Mouse (Mus musculus) spleen, adult 2 months (tissue): ENCODE data around the gene Prr29. TPM values are rescaled to one million over a fixed set of nuclear protein-coding genes. Genes with fewer than 3 reads are reported as not detected.

ENCODE experiments used
- DNase-seq, 2 experiments: peaks; one replicate each; pipeline versions ENCODE4 v3.0.0 to v3.0.0-alpha.2; 2012 to 2021; ENCODE audit warnings: low spot score in 2 of 2, low read depth in 1 of 2
- H3K27ac ChIP-seq: fragments of 200-500 bp; 2 replicates; pipeline ENCODE4 v1.5.1; 2012; ENCODE audit warnings: low read length, inconsistent platforms; ENCODE audit not compliant: insufficient read depth
- H3K27me3 ChIP-seq: fragments of 200-500 bp; 2 replicates; pipeline ENCODE4 v1.6.1; 2012; ENCODE audit warnings: mild to moderate bottlenecking, moderate library complexity, low read length, inconsistent platforms; ENCODE audit not compliant: control insufficient read depth, insufficient read depth
- H3K36me3 ChIP-seq: fragments of 200-500 bp; 2 replicates; pipeline ENCODE4 v1.6.1; 2012; ENCODE audit warnings: mild to moderate bottlenecking, low read length, inconsistent platforms; ENCODE audit not compliant: control insufficient read depth, insufficient read depth
- H3K4me1 ChIP-seq: fragments of 200-500 bp; 2 replicates; pipeline ENCODE4 v1.6.1; 2011; ENCODE audit warnings: inconsistent platforms; ENCODE audit not compliant: control insufficient read depth, insufficient read depth, insufficient read length
- H3K4me3 ChIP-seq: fragments of 200-500 bp; 2 replicates; pipeline ENCODE4 v1.5.1; 2011; ENCODE audit warnings: mild to moderate bottlenecking, inconsistent platforms; ENCODE audit not compliant: insufficient read depth, insufficient read length; ENCODE audit errors: extremely low read depth
- CTCF ChIP-seq: fragments of 200-500 bp; IDR thresholded peaks from 2 replicates; pipeline ENCODE4 v1.5.1; 2011; ENCODE audit warnings: mild to moderate bottlenecking, inconsistent platforms; ENCODE audit not compliant: insufficient read depth, insufficient read length, insufficient replicate concordance; ENCODE audit errors: extremely low read depth
- POLR2A ChIP-seq: fragments of 200-500 bp; IDR thresholded peaks from 2 replicates; pipeline ENCODE4 v1.6.1; 2011; ENCODE audit warnings: low read depth, low read length, inconsistent platforms
- WGBS: fragments of 180-500 bp; shearing (Covaris S2); methylation state at CpG from one replicate; pipeline ENCODE4 v1.1.7; 2018; 5-methylcytosine and 5-hydroxymethylcytosine counted together
- polyA plus RNA-seq: library from polyadenylated mRNA; depleted of rRNA; stranded (reverse); fragments of >200 nt; gene quantifications from 2 replicates; pipeline ENCODE4 v1.2.3, GENCODE M21; 2012

The Prr29 gene
- polyA plus RNA-seq, 1 experiment: 0.55 TPM

DNA sequence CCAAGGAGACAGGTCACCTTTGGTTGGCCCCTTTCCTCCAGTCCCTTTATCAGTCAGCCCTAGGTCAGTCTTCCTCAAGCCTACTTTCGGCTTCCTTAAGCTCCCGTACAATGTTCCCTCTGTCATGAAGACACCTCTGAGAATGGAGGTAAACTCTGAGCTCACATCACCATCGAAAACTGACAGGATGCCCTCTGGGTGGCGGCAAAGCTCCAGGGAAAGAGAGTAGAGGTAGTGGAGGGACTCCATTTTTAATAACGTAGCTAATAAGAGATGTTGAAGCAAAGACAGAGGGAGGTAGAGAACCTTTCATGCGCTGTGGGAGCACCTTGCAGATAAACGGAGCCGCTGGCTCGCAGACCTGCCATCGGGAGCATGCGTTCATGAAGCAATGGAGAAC is 15.7 kb downstream of the Prr29 start:
- TF ChIP-seq POLR2A: no peak
- no peak for TF ChIP-seq CTCF
- 89% methylated on average over 11 of the region's 11 CpGs for WGBS
- H3K36me3 ChIP-seq: peaks cover 47% of the 10 kb centered on the region
- no peaks in the 10 kb centered on the region for H3K27me3 ChIP-seq
- no peak for DNase-seq
- H3K4me3 ChIP-seq: no peak overlapping the region
- no peak overlapping the region for H3K27ac ChIP-seq
- H3K4me1 ChIP-seq: no peaks in the 10 kb centered on the region

DNA sequence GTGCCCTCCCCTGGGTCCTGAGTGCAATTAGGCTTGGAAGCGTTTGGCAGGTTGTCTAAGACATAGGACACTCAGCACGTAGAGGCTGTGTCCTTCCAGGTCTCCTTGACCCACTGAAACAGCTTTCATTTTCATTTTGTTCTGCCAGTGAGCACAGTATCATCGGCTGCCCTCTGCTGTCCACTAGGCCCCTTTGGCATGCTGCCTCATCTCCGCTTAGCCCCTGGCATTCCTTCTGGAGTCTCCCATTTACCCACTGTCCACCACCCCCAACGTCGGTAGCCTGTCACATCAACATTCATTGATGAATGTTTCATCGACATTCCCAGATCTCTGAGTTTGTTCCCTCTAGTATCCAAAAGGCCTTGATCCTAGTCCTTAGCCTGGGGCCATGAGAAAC is 16.6 kb downstream of the Prr29 start:
- Histone ChIP-seq H3K27ac (peak overlapping the region; percentile 41; the same call in 1 of the 2 replicates), H3K4me3 (no peak overlapping the region), H3K36me3 (peaks cover 41% of the 10 kb centered on the region), H3K27me3 (no peaks in the 10 kb centered on the region), H3K4me1 (0 out of 2 replicates have a peak, but pooled peaks cover 3% of the 10 kb centered on the region)
- TF ChIP-seq CTCF (no peak), POLR2A (no peak)
- DNase-seq: no peak
- 64% methylated on average over 7 of the region's 7 CpGs for WGBS

DNA sequence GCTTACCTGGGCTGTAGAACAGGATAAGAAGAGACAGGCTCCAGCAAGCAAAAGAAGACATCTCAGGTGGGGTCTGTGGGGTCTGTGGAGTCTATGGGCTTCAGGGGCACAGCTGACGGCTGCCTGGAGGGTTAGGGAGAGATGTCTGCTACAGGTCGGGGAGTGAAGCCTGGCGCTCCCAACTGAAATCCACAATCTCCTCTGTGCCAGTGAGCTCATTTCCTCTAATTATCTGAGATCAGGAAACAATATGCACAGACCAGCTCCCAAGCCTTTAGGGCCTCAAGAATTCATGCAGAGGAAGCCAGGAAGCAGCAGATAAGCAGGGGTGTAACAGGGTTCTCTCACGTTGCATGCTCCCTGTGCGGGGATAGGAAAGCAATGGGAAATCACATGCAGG is 17.2 kb downstream of the Prr29 start:
- Histone ChIP-seq H3K27ac (peak overlapping the region; percentile 41; the same call in 1 of the 2 replicates), H3K27me3 (no peaks in the 10 kb centered on the region), H3K36me3 (peaks cover 35% of the 10 kb centered on the region), H3K4me1 (0 out of 2 replicates have a peak, but pooled peaks cover 3% of the 10 kb centered on the region), H3K4me3 (no peak overlapping the region)
- no peak for DNase-seq
- 61% methylated on average over 5 of the region's 5 CpGs for WGBS
- TF ChIP-seq POLR2A (no peak), CTCF (no peak)

DNA sequence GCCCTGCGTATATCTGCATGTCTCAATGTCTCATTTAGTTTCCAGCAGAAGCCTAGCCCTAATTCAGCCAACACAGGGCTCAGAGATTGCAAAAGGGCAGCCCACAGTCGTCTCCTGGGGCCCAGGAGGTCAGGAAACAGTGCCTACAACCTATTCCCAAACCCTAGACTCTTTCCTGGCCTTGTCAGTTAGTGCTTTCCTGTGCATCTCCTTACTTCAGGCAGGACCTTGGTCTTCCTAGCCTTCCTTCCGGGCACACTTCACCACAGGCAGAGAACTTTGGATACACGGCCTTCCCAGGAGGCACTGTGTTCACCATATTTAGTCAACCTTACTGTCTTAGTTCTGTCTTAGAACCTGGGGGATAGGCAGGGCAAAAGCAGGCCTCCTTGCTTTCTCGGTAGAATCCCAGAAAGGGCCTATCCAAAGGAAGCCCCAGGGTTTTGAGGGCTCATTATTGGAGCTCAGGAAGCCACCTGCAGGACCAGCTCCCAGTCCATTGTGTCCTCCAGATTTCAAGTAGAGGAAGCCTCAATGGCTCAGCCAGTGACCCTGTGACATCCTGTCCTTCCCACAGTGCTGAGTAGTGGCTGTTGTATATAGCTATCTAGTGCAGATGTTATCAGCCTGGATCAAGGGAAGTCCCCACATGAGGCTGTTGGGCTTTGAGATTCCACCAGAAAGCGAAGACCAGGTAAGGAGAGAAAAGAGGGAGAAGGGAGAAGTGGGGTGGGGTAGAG is 17.9 kb downstream of the Prr29 start:
- TF ChIP-seq POLR2A (no peak), CTCF (no peak)
- no peak overlapping the region; the same call in none of the 2 replicates for H3K27ac ChIP-seq
- no peak for DNase-seq
- H3K36me3 ChIP-seq: peaks cover 28% of the 10 kb centered on the region
- peaks cover 5% of the 10 kb centered on the region; the same call in 1 of the 2 replicates for H3K4me1 ChIP-seq
- no peak overlapping the region for H3K4me3 ChIP-seq
- WGBS: 79% methylated on average over 6 of the region's 6 CpGs
- H3K27me3 ChIP-seq: no peaks in the 10 kb centered on the region

DNA sequence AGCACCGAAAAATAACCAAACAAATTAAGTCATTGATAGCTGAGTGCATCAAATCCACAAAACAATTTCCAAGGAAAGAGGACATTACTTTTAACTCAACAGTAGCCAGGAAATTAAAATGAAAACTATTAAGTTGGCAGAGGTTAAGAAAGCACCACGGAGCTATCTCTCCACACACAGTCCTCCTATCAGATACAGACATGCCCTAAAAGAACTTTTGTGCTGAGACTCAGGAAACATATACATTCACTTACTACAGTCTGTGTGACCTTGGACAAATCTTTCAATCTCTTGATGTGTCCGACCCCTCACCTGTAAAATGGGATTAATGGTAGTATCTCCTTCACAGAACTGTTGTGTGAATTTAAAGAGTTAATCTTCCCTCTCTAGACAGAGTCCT is 21.1 kb downstream of the Prr29 start:
- Histone ChIP-seq H3K4me3 (no peak overlapping the region), H3K27ac (peak overlapping the region; percentile 99; the same call in 1 of the 2 replicates), H3K27me3 (no peaks in the 10 kb centered on the region), H3K36me3 (peaks cover 11% of the 10 kb centered on the region), H3K4me1 (peaks cover 12% of the 10 kb centered on the region; the same call in 1 of the 2 replicates)
- no peak for DNase-seq
- TF ChIP-seq CTCF (no peak), POLR2A (no peak)
- WGBS: 73% methylated on average over 3 of the region's 3 CpGs

DNA sequence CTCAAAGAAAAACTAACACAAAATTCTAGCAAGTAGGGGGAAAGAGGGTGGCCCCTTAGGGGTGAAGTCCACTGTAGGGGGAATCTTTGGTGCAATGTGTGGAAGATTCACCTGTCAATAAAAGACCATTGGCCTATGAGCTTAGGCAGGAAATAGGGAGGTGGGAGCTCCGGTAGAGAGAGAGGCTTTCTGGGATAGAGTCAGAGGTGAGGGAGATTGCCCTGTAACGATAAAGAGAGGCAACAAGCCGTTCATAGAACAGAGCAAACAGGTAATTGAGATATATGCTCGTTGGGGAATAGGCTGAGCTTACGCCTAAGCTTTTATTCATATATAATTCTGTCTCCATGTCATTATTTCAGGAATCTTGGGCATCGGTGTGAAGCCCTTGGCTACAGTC is 21.7 kb downstream of the Prr29 start:
- TF ChIP-seq CTCF: no peak
- no peak; the same call in 1 of the 2 replicates for TF ChIP-seq POLR2A
- peak overlapping the region; percentile 69 for H3K4me3 ChIP-seq
- peak in 1 of 2 experiments; percentile 33 for DNase-seq
- H3K36me3 ChIP-seq: peaks cover 6% of the 10 kb centered on the region; the same call in 1 of the 2 replicates
- WGBS: 15% methylated on average over 6 of the region's 6 CpGs
- peaks cover 14% of the 10 kb centered on the region; the same call in 1 of the 2 replicates for H3K4me1 ChIP-seq
- no peaks in the 10 kb centered on the region for H3K27me3 ChIP-seq
- peak overlapping the region; percentile 99 for H3K27ac ChIP-seq

DNA sequence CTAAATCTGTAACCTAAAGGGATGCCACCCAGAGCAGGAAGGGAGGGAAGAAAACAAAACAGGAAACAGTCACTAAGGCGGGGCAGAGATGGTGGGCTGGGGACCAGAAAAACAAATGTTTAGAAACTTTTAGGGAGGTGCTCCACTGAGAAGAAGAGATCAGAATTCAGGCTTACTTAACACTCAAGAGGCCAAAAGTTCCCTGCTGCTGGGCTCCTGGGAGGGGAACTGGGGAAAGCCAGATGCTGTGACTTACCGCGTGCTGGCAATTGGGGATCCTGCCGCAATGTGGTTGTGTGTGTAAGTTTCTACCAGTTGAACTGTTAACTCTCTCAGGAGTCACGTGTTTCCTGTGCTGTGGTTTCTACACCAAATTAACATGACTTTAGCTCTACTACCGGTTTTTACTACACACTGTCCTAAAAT is 22.5 kb downstream of the Prr29 start, which contains the start of gene Icam2:
Gene Icam2, minus strand, starts transcription at position 285 of the 426 bp plus-strand sequence.
- H3K36me3 ChIP-seq: no peaks in the 10 kb centered on the region
- H3K27ac ChIP-seq: peak within 1 kb of the TSS; percentile 99
- no peaks in the 10 kb centered on the region for H3K27me3 ChIP-seq
- peaks cover 14% of the 10 kb centered on the region; the same call in 1 of the 2 replicates for H3K4me1 ChIP-seq
- 3% methylated on average over 6 of the region's 6 CpGs for WGBS
- H3K4me3 ChIP-seq: peak within 1 kb of the TSS; percentile 69
- peak; percentile 80 for TF ChIP-seq POLR2A
- no peak for TF ChIP-seq CTCF
- DNase-seq: peak; percentile 73 to 83
